Mouse (Mus musculus): Measurements from ENCODE around the gene Prc1. TPM values are rescaled to one million over a fixed set of nuclear protein-coding genes. Genes with fewer than 3 reads are reported as not detected.
A peak's percentile ranks its signal among the peaks of the same experiment; 100 is the strongest.

Prc1 gene
- polyA plus RNA-seq, 2 experiments, result 79.9 to 111 TPM

DNA sequence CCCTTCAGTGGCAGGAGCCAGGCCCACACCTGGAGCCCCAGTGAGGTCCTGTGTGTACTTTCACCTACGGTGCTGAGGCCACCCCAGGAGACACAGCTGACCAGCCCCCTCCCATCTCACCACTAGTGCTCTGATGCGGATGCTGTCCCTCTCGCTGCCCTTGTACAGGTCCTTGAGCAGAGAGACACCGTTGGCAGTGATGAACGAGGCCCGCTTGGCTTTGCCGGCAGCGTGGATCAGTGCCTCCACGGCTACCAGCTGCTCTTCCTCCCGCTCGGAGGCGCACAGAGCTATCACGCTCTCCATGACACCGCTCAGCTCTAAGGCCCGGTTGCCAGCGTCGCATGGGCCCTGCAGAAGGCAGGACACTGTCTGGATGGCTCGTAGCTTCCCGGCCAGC lies 37.2 kb downstream of the Prc1 start:
- no peak overlapping the region for H3K4me3 ChIP-seq (replicated peaks; ENCODE audit: low read length)
- no peaks in the 10 kb centered on the region for H3K9me3 ChIP-seq (ENCODE audit: control insufficient read depth, low read length)
- no peak for ATAC-seq (ENCODE audit: low FRiP score, low read depth)
- DNase-seq (ENCODE audit: low spot score), result no peak
- no peak overlapping the region for H3K9ac ChIP-seq (ENCODE audit: low read depth, low read length, severe bottlenecking)
- WGBS, result 92% methylated on average over 19 of the region's 19 CpGs
- peaks cover 98% of the 10 kb centered on the region for H3K36me3 ChIP-seq (ENCODE audit: control insufficient read depth, insufficient read depth, low read length)
- H3K4me1 ChIP-seq (ENCODE audit: control insufficient read depth, insufficient read depth, low read length), result no peaks in the 10 kb centered on the region
- H3K4me2 ChIP-seq (replicated peaks; ENCODE audit: low read depth, low read length, severe bottlenecking), result no peak overlapping the region
- no peak for TF ChIP-seq POLR2A (IDR thresholded peaks at IDR 0.05; ENCODE audit: borderline replicate concordance, extremely low read depth, insufficient read depth, insufficient read length)
- H3K27ac ChIP-seq (replicated peaks; ENCODE audit: low read depth, low read length), result no peak overlapping the region
- no peaks in the 10 kb centered on the region for H3K27me3 ChIP-seq (ENCODE audit: control insufficient read depth, insufficient read depth, low read length)

DNA sequence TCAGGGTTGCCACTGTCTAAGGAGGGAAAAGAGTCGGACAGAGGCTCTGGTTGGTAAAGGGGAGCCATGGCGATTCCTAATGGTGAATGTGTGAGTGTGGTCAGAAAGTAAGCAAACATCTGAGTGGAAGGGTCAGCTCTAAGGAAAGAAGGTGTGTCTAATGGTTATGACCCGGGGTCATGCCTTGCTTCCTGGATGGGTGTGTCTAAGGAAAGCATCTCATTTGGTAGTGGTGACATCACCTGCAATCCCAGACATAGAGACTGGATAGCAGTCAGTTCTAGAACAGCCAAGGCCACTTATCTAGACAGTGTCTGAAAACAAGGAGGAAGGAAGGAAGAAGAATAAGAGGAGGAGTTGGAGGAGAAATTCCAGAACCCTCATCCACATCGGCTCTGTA lies 40.6 kb downstream of the Prc1 start:
- H3K36me3 ChIP-seq (ENCODE audit: control insufficient read depth, insufficient read depth, low read length), result peaks cover 74% of the 10 kb centered on the region
- no peak overlapping the region for H3K27ac ChIP-seq (replicated peaks; ENCODE audit: low read depth, low read length)
- H3K9me3 ChIP-seq (ENCODE audit: control insufficient read depth, low read length), result no peaks in the 10 kb centered on the region
- H3K9ac ChIP-seq (ENCODE audit: low read depth, low read length, severe bottlenecking), result no peak overlapping the region
- peaks cover 12% of the 10 kb centered on the region for H3K4me1 ChIP-seq (ENCODE audit: control insufficient read depth, insufficient read depth, low read length)
- 91% methylated on average over 4 of the region's 4 CpGs for WGBS
- H3K4me2 ChIP-seq (replicated peaks; ENCODE audit: low read depth, low read length, severe bottlenecking), result no peak overlapping the region
- no peaks in the 10 kb centered on the region for H3K27me3 ChIP-seq (ENCODE audit: control insufficient read depth, insufficient read depth, low read length)
- no peak for TF ChIP-seq POLR2A (IDR thresholded peaks at IDR 0.05; ENCODE audit: borderline replicate concordance, extremely low read depth, insufficient read depth, insufficient read length)
- no peak for ATAC-seq (ENCODE audit: low FRiP score, low read depth)
- no peak for DNase-seq (ENCODE audit: low spot score)
- H3K4me3 ChIP-seq (replicated peaks; ENCODE audit: low read length), result no peak overlapping the region

DNA sequence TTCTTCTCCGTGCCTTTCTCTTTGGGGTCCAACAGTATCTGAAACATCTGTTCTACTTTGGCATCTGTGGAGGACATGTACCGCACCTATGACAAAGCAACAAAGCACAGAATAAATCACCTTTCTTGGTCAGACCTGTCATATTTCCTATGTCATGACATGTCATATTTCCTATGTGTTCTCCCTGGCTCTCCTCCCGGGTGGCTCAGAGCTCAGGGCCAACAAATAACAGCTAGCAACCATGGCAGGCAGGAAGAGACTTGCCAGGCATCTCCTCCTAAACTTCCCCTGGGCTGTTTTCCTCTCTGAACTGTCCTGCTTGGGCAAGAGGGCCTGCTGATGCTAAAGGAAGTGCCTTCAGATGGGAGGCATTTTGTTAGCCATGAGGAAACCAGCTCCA lies 42.7 kb downstream of the Prc1 start:
- no peak for TF ChIP-seq POLR2A (IDR thresholded peaks at IDR 0.05; ENCODE audit: borderline replicate concordance, extremely low read depth, insufficient read depth, insufficient read length)
- ATAC-seq (ENCODE audit: low FRiP score, low read depth) (no peak), DNase-seq (ENCODE audit: low spot score) (no peak)
- Histone ChIP-seq H3K9ac (ENCODE audit: low read depth, low read length, severe bottlenecking) (no peak overlapping the region), H3K27me3 (ENCODE audit: control insufficient read depth, insufficient read depth, low read length) (no peaks in the 10 kb centered on the region), H3K4me2 (replicated peaks; ENCODE audit: low read depth, low read length, severe bottlenecking) (no peak overlapping the region), H3K4me3 (replicated peaks; ENCODE audit: low read length) (no peak overlapping the region), H3K9me3 (ENCODE audit: control insufficient read depth, low read length) (no peaks in the 10 kb centered on the region), H3K4me1 (ENCODE audit: control insufficient read depth, insufficient read depth, low read length) (peaks cover 16% of the 10 kb centered on the region), H3K27ac (replicated peaks; ENCODE audit: low read depth, low read length) (no peak overlapping the region), H3K36me3 (ENCODE audit: control insufficient read depth, insufficient read depth, low read length) (peaks cover 53% of the 10 kb centered on the region)
- WGBS, result 75% methylated on average over 3 of the region's 3 CpGs

DNA sequence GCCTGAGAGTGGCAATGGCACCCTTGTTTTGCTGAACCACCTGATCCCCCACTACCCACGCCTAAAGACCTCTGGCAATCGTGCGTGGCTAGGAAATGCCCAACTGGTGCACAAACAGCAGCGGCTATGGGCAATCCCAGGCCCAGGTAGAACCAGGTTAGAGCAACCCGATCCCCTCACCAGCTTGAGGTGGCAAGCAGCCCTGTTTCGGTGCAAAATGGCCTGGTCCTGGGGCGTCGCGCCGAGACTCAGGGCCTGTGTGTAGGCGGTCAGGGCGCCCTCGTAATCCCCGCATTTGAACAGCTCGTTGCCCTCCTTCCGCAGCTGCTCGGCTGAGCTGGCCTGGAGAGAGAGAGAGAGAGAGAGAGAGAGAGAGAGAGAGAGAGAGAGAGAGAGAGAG lies 45.1 kb downstream of the Prc1 start:
- DNase-seq (ENCODE audit: low spot score) (no peak), ATAC-seq (ENCODE audit: low FRiP score, low read depth) (no peak)
- Histone ChIP-seq H3K36me3 (ENCODE audit: control insufficient read depth, insufficient read depth, low read length) (peaks cover 28% of the 10 kb centered on the region), H3K4me3 (replicated peaks; ENCODE audit: low read length) (peak overlapping the region; percentile 56), H3K27ac (replicated peaks; ENCODE audit: low read depth, low read length) (no peak overlapping the region), H3K27me3 (ENCODE audit: control insufficient read depth, insufficient read depth, low read length) (no peaks in the 10 kb centered on the region), H3K4me2 (replicated peaks; ENCODE audit: low read depth, low read length, severe bottlenecking) (peak overlapping the region; percentile 88), H3K9me3 (ENCODE audit: control insufficient read depth, low read length) (no peaks in the 10 kb centered on the region), H3K9ac (ENCODE audit: low read depth, low read length, severe bottlenecking) (peak overlapping the region; percentile 68), H3K4me1 (ENCODE audit: control insufficient read depth, insufficient read depth, low read length) (peaks cover 28% of the 10 kb centered on the region)
- WGBS, result 4% methylated on average over 17 of the region's 17 CpGs
- TF ChIP-seq POLR2A (IDR thresholded peaks at IDR 0.05; ENCODE audit: borderline replicate concordance, extremely low read depth, insufficient read depth, insufficient read length), result no peak

DNA sequence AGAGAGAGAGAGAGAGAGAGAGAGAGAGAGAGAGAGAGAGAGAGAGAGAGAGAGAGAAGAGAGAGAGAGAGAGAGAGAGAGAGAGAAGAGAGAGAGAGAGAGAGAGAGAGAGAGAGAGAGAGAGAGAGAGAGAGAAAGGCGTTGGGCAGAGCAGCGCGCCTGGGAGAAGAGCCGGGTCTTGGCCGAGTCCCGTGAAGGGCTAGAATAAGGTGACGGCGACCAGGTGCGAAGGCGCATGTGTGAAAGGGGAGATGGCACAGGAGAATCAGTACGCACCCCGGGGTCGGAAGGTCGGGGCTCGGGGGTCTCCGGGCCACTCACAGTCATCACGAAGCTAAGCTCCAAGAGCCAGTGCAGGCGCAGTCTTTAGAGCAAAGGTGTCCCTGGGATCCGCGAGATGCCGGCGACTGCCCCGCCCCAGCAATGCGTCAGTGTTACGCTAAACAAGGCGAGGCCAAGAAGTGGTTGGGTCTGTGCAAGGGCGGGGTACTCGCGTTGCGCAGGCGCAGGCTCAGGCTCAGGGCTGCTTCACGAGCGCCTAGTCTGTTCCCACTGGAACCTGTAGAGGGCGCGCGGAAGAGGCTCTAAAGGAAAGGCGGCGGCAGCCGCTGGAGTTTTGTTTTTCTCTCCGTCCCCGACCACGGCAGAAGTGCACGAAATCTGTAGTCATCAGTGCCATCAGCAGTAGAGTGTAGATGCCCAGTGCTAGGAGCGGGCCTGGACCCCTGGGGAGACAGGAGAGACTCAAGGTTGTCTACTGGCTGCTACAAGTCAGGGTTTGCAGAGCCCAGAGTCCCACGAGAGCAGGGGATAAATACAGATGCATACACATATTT lies 45.8 kb downstream of the Prc1 start:
- peak overlapping the region; percentile 88 for H3K4me2 ChIP-seq (replicated peaks; ENCODE audit: low read depth, low read length, severe bottlenecking)
- peak overlapping the region; percentile 68 for H3K9ac ChIP-seq (ENCODE audit: low read depth, low read length, severe bottlenecking)
- under 1% methylated on average over 45 of the region's 45 CpGs for WGBS
- no peaks in the 10 kb centered on the region for H3K27me3 ChIP-seq (ENCODE audit: control insufficient read depth, insufficient read depth, low read length)
- peaks cover 28% of the 10 kb centered on the region for H3K4me1 ChIP-seq (ENCODE audit: control insufficient read depth, insufficient read depth, low read length)
- DNase-seq (ENCODE audit: low spot score), result peak; percentile 97
- TF ChIP-seq POLR2A (IDR thresholded peaks at IDR 0.05; ENCODE audit: borderline replicate concordance, extremely low read depth, insufficient read depth, insufficient read length), result peak; percentile 81; the same call in 1 of the 2 replicates
- peak overlapping the region; percentile 91 for H3K27ac ChIP-seq (replicated peaks; ENCODE audit: low read depth, low read length)
- H3K9me3 ChIP-seq (ENCODE audit: control insufficient read depth, low read length), result no peaks in the 10 kb centered on the region
- ATAC-seq (ENCODE audit: low FRiP score, low read depth), result peak; percentile 96
- H3K4me3 ChIP-seq (replicated peaks; ENCODE audit: low read length), result peak overlapping the region; percentile 56
- H3K36me3 ChIP-seq (ENCODE audit: control insufficient read depth, insufficient read depth, low read length), result peaks cover 22% of the 10 kb centered on the region

Measured in limb, embryonic 14.5 days (tissue).